Mouse (Mus musculus) liver, adult (tissue): ENCODE results near the gene Lipe.

Experiments used
- GATA4 ChIP-seq: IDR thresholded peaks from 2 replicates; pipeline ENCODE4 v1.6.1; 2014; ENCODE audit warnings: mild to moderate bottlenecking, low read length; ENCODE audit not compliant: insufficient replicate concordance

Gene Lipe

GRCm38 (mm10) chr7:25382541-25382940 lies 16.0 kb downstream of the Lipe start:
- TF ChIP-seq GATA4: no peak

- no peak for TF ChIP-seq GATA4
These were observed 17.2 kb downstream of the Lipe start for GRCm38 (mm10) chr7:25381284-25381680.

- TF ChIP-seq GATA4: no peak
These were observed 17.9 kb downstream of the Lipe start for GRCm38 (mm10) chr7:25380392-25381283.

- TF ChIP-seq GATA4: no peak; the same call in 1 of the 2 replicates
These were observed 18.8 kb downstream of the Lipe start for GRCm38 (mm10) chr7:25379551-25380351.

- no peak for TF ChIP-seq GATA4
These were observed 20.1 kb downstream of the Lipe start for GRCm38 (mm10) chr7:25378181-25379100.

- no peak for TF ChIP-seq GATA4
These were observed 21.3 kb downstream of the Lipe start for GRCm38 (mm10) chr7:25377100-25377700.

- TF ChIP-seq GATA4: no peak
These were observed 22.0 kb downstream of the Lipe start for GRCm38 (mm10) chr7:25376556-25376955.

GRCm38 (mm10) chr7:25372441-25372840 lies 26.1 kb downstream of the Lipe start:
- no peak for TF ChIP-seq GATA4

- TF ChIP-seq GATA4: no peak
These were observed 29.3 kb downstream of the Lipe start, which contains the start of gene Cnfn for GRCm38 (mm10) chr7:25369058-25369749. Cnfn (minus strand) TSS chr7:25369724.

GRCm38 (mm10) chr7:25368333-25368732 lies 30.2 kb downstream of the Lipe start:
- no peak for TF ChIP-seq GATA4

GRCm38 (mm10) chr7:25367632-25368293 lies 30.7 kb downstream of the Lipe start:
- no peak for TF ChIP-seq GATA4

GRCm38 (mm10) chr7:25365937-25366625 lies 32.4 kb downstream of the Lipe start:
- TF ChIP-seq GATA4: no peak

- no peak for TF ChIP-seq GATA4
These were observed 34.9 kb downstream of the Lipe start for GRCm38 (mm10) chr7:25363632-25364031.
